Mouse (Mus musculus): ENCODE results near the gene Elavl3.
A peak's percentile ranks its signal among the peaks of the same experiment; 100 is the strongest.

The Elavl3 gene

GRCm38 (mm10) chr9:22002194-22003162 is 49.3 kb downstream of the Elavl3 start, which contains the start of the genes Ccdc151 and Prkcsh:
Ccdc151 (minus strand) TSS chr9:22002634.
Prkcsh (plus strand) TSS chr9:22002806.
- peak; percentile 99 for DNase-seq

DNA sequence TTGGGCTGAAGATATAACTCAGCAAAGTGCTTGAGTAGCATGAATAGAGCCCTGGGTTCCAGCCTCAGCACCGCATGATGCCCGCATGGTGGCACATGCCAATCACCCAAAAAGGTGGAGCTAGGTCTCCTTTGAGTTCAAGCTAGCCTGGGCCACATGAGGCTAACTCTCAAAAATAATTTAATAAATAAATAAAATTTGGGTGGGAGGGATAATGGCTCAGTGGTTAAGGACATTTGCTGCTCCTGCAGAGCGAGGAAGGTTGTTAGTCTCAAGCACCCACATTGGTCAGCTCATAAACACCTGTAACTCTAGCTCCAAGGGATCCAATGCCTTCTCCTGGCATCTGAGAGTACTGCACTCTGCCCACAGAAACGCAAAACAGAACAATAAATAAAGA is 50.2 kb downstream of the Elavl3 start:
- DNase-seq = no peak

DNA sequence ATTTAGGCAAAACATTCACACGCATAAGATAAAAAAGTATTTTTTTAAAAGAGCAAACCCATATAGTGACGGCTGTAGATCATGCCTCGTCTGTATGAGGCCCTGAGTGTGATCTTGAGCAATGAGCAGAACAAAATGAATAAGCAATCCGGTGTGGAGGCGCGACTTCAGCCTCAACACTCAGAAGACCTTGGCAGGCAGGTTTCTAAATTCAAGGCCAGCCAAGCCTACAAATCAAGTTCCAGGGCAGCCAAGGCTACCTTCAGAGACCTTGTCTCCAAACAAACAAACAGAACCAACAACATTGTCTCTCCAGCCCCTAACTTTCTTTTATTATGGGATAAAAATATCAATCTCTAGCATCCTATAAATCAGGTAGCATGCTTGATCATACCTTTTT is 51.5 kb downstream of the Elavl3 start:
- no peak for DNase-seq

- no peak for DNase-seq
Measured at GRCm38 (mm10) chr9:21996178-21996867, 55.5 kb downstream of the Elavl3 start.

DNA sequence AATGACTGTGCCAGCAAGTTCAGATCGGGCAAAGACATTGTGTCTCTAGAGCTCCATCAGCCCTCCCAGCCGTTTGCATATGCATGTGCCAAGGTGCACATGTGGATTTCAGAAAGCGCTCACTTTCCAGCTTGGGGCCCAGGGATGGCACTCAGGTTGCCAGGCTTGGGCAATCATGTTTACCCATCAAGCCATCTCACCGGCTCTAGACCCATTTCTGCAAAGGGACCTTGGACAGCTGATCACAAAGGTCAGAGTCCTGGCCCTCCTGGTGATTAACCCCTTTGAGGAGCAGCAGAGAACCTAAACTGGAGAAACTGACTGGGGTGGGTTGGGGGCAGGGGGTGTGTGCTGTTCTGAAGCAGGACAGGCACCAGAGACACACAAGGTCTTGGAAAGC is 59.6 kb downstream of the Elavl3 start:
- DNase-seq = no peak

- peak; percentile 81 for DNase-seq
Measured at GRCm38 (mm10) chr9:21989230-21990110, 62.4 kb downstream of the Elavl3 start, which contains the start of gene Rgl3. Rgl3 (minus strand) TSS chr9:21989446.

GRCm38 (mm10) chr9:21988421-21989101 is 63.3 kb downstream of the Elavl3 start:
- DNase-seq = peak; percentile 78

DNA sequence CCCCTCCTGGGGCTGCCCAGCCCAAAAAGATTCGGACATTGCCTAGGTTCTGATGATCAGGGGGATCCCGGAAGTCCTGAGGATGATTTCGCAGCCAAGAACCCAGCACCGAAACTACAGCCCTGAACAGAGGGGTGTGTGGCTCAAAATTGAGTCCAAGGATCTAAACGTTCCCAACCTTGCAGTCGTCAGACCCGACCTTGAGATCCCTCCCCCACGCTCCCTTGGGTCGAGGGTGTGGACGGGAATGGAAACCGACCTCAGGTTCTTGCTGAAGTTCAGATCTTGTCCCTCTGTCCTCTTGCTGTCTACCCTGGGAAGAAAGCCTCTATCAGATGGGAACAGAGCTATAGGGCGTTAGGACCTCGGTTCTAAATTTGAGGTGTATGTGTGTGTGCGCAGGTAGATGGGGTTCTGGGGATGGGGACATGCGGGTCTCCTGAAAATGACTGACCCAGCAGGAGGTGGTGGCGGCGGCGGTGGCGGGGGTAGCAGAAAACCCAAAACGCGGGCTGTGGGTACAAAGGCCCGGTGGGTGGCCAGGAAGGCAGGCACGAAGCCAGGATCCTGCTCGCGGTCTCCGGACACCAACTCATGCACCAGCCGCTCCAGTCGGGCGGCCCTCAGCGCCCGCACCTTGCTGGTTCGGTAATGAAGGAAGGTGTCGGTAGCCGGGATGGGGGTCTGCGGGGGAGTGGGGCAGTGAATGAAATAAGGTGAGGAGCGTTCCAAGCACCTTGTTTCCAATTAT is 64.1 kb downstream of the Elavl3 start:
- peak; percentile 77 for DNase-seq

- DNase-seq = no peak
Measured at GRCm38 (mm10) chr9:21983911-21984310, 67.9 kb downstream of the Elavl3 start.

DNA sequence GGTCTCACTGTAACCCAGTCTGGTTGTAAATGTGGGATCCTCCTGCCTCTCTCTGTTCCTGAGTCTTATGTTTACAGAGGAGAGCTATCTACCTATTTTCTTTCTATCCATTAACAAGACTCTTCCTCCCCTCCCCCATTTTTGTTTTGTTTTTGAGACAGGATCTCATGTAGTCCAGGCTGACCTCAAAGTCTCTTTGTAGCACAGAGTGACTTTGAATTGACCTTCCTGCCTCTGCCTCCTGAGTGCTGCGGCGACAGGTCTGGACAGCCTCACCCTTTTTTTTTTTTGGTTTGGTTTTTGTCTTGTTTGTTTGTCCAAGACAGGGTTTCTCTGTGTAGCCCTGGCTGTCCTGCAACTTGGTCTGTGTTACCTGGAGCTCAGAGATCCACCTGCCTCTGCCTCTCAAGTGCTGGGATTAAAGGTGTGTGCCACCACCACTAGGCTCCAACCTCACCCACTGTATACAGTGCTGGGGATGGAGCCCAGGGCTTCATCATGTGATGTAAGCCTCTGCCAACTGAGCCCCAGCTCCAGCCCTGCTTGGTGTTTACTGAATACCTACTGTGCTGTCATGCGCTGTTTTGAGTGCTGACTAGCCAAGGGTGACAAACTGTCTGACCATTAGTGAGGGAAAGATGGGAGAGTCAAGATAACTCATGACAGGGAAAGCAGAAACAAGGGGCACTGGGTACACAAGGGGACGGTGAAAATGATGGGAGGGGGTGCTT is 73.3 kb downstream of the Elavl3 start:
- DNase-seq = no peak

- DNase-seq = no peak
Measured at GRCm38 (mm10) chr9:21977972-21978371, 73.9 kb downstream of the Elavl3 start.

DNA sequence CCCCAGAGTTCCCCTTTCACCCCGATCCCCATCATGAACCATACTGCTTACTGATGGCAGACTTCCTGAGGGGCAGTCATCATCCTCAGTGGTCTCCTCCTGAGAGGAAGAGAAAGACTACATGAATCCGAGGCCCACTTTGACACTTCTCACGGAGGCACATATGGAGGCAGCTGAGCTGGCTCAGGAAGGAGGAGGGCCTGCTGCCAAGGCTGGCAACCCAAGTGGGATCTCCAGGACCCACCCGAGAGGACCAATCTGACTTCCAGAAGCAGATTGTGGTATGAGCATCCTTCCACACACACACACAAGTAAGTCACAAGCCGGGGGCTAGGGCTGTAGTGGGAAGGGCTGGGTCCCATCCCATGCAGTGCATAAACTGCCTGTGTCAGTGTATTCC is 74.5 kb downstream of the Elavl3 start:
- no peak for DNase-seq

DNA sequence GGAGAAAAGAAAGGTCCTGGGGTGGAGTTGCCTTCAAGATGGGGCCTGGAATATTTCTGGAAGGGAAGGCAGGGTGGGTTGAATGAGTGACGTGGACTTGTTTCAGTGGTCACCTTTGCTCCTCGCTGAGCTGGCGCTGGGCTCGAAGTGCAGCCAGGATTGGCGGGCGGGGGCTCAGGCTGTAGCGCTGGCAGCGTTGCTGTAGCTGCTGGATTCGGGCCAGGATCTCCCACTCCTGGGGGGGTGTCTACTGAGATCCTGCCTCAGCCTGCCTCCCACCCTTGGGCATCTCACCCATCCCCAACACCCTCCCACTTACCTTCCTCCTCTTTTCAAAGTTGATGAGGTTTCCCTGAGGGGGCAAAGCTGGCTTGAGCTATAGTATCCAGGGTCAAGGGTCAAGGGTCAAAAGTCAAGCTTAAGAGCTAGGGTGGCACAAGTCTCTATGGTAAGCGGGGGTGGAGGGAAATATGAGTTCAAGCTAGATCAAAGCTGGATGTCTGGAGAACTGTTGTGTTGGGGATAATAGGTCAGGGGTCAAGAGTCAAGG is 75.1 kb downstream of the Elavl3 start:
- DNase-seq = no peak

DNA sequence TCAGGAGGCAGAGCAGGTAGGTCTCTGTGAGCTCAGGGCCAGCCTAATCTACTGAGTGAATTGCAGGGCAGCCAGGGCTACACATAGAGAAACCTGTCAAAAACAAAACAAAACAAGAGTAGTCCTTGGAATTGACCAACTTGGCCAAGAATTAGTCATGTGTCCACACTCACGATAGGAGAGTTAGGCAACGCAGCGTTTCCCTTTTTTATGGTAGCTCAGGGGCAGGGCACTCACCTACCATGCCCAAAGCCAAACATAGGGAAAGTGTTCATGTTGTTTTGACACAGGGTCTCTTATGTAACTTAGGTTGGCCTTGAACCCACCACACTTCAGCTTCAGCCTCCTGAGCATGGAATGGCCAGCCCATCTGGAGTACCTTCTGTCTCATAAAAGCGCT is 82.5 kb downstream of the Elavl3 start:
- DNase-seq = no peak

DNA sequence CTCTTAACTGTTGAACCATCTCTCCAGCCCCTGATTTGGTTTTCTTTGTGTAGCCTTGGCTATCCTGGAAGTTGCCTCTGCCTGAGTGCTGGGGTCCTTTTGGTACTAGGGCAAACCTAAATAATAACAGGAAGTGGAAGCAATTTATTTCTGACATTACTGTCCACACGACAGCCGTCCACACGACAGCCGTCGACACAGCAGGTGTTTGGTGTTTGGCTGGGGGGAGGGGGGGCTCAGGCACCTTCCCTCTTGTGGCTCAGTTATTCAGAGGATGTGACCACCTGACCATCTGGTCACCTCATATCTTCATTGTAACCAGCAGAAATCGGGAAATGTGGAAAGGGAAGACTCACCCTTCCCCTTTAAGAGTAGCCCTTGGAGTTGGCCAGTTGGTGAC is 82.9 kb downstream of the Elavl3 start:
- DNase-seq = no peak

Measured in cerebellum, adult 9-10 months (tissue).